Mouse (Mus musculus) embryo, embryonic 11 days (tissue): Measurements from ENCODE around the gene Atl1.
A peak's percentile ranks its signal among the peaks of the same experiment; 100 is the strongest.

Experiments
- DNase-seq: peaks from one replicate; pipeline ENCODE4 v3.0.0-alpha.2; 2015

Atl1 gene

GRCm38 (mm10) chr12:69885170-69885923, 7.1 kb upstream of the Atl1 start:
- no peak for DNase-seq

GRCm38 (mm10) chr12:69887776-69888175, 4.6 kb upstream of the Atl1 start:
- no peak for DNase-seq

- no peak for DNase-seq
These were observed 4.1 kb upstream of the Atl1 start for GRCm38 (mm10) chr12:69888345-69888744.

- DNase-seq = no peak
These were observed 2.4 kb upstream of the Atl1 start for GRCm38 (mm10) chr12:69890051-69890450.

- DNase-seq = peak; percentile 22
These were observed 1.9 kb upstream of the Atl1 start for GRCm38 (mm10) chr12:69890476-69890875.

DNA sequence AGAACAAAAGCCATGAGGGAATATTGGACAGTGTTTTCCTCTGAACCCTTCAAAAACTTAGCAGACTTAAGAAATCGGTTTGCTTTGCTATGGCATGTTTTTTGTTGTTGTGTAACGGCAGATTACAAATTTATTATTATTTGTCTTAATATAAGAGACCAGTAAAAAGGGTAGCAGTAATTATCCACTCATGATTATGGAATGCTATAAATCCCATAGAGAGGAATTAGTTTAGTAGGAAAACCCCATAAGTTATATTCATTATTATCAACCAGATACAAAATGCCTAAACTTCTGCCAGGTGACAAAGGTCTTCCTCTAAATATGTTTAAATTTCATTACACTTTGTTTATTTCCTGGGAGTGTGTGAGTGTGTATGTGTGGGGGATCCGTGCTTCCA, 693 bp upstream of the Atl1 start:
- no peak for DNase-seq

- no peak for DNase-seq
These were observed 1.5 kb downstream of the Atl1 start for GRCm38 (mm10) chr12:69893927-69894326.

DNA sequence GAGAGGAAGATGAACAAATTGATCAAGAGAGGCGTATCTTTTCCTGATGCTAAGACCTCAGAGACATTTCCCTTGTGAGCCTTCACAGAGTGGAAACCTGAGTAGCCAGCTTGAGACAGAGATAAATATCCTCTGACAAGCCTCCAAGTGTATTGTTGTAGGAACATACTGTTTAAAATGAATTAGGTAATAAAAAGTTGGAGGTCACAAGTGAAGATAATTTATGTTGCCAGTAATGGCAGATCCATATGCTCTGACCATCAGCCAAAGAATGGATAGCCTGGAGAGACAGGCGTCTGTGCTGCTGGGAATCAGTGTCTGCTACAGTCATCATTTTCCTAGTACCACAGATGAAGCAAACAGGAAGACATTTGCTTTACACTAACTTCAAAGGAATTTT, 2.6 kb downstream of the Atl1 start:
- peak; percentile 42 for DNase-seq

DNA sequence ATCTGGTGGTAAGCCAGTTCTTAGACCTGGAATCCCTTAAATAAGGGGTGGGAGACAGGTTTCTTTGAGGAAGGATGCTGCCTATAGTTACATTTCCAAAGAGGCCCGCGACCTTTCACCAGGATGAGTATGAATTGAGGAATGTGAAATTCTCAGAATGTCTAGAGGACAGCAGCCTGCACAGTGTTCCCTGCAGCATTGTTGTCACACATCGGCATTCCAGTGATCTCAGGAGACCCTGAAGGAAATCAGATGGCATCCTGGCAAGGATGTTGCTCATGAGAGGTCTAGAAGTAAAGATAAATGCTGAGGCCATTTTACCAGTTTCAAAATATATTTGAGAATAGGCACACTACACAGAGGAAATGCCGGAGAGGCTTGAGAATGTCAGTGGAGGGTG, 5.7 kb downstream of the Atl1 start:
- no peak for DNase-seq

- no peak for DNase-seq
These were observed 12.6 kb downstream of the Atl1 start for GRCm38 (mm10) chr12:69904991-69905390.

DNA sequence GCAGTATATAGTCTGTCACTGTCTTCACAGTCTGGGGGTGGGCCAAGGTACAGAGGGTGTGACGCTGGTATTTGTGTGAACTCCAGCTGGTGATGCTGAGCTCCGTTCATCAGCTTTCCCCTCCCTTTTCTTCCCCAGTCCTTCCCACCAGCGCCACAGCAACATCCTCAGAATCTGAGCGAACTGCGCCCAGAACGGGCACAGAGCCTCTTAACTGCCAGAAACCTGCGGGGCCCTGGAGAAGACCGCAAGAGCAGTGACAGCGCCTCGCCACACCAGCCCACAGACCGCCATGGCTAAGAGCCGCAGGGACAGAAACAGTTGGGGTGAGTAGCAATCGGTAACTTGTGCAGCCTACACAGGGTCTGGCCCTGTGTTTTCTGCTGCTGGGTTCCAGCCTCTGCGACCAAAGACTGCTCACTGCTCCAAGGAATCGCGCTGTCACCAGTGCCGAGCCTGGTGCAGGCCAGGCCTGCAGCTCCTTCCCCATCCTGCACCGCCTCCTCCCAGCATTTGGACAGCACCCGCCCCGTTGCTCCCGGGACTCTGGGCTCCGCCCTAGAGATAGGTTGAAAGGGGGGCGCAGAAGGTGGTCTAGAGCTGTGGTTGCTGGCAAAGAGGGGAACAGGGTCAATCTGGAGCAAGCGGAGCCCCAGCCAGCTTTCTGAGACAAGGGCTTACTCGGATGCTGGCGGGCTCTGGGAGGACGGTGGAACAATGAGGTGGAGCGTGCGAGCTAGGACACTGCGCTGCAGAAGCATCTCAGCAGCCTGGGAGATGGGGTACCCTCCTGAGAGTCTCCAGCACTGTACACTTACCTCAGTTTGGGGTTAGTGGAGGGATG, 15.5 kb downstream of the Atl1 start:
- peak; percentile 82 for DNase-seq

DNA sequence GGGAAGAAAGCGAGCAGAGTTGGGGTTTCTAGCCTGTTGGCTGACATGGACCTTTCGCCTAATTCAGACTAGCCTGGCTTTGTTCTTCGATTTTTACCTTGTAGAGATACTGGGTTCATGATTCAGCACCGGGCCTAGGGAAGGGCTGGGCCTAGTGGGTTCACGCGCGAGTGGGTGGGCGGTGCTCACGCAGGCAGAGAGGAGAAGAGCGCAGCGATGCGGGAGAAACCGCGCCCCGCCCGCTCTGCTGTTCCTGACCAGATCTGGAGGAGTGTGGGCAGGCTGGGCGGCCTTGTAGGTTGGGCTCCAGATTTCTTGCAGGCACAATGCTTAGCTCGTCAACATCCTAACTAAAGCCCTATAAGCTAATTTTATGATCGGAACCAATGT, 16.1 kb downstream of the Atl1 start:
- DNase-seq = peak; percentile 40

DNA sequence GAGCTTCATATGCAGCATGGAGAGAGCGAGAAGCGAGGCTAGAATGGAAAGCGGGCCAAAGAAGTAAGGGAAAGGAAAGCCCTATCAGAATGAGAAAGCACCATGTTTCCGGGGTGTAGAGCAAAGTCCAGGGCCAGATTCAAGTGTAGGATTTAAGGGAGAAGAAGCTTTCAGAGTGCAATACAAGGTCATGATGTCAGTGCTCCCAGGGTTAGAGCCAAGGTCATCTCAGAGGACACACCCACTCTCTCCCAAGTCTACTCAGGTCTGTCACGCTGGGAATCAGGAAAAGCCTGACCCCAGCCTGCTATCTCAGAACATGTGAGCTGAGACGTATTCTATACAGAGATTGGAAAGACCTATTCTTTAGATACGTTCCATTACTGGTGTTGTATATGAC, 19.5 kb downstream of the Atl1 start:
- no peak for DNase-seq

- no peak for DNase-seq
These were observed 20.3 kb downstream of the Atl1 start for GRCm38 (mm10) chr12:69912737-69913136.

DNA sequence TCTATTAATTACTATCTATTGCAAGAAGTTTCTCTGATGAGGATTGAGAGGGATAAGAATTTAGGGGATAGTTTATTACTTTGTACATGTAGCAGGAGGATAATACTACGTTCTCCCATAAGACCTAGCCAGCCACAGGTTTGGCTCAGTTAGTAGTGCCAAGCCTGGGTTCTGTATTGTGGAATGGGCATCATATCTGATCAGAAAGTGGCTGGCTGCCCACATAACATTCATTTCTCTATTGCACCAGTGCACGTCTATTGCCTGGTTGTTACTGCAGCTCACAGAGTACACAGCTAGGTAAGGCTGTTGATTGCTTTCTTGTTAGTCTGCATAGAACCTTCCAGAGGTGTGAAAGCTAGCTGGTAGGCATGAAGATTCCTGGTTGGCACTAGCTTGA, 25.5 kb downstream of the Atl1 start:
- DNase-seq = no peak

DNA sequence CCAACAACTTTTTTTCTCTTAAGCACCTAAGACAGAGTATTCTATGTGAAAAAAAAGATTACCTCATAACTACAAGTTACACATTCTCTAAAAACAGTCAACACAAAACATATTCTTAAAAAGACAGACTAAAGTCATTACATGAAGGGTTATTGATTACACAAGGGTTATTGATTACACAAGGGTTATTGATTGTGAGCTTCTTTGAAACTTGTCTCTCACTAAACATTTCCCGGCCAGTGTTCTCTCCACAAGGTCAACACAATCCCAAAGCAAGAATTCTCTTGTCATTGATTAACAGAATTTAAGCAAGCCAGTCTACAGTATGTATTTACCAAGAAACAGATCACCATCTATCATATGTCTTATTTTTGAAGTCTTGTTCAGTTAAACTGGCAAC, 29.7 kb downstream of the Atl1 start:
- no peak for DNase-seq

DNA sequence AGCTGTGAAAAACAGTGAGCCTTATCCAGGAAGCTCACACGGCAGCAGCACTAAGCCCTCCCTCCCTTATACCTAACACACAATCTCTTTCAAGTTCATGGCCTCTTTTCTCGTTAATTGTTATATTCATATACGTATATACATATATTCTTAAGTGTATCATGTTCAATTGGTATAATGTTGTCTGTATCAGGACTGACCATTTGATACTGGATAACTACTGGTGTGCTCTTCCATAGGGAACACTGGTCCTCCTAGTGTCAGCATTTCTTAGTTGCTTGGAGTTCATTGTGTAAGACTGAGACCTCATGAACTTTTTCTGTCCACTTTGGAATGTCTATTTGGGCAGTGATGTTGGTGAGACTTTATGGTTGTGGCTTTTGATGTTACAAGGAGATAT, 30.7 kb downstream of the Atl1 start:
- DNase-seq = no peak

GRCm38 (mm10) chr12:69923603-69924002, 31.2 kb downstream of the Atl1 start:
- DNase-seq = no peak

- peak; percentile 59 for DNase-seq
These were observed 31.6 kb downstream of the Atl1 start for GRCm38 (mm10) chr12:69924012-69924411.

- no peak for DNase-seq
These were observed 34.3 kb downstream of the Atl1 start for GRCm38 (mm10) chr12:69926716-69927115.

- DNase-seq = no peak
These were observed 45.3 kb downstream of the Atl1 start for GRCm38 (mm10) chr12:69937731-69938130.

DNA sequence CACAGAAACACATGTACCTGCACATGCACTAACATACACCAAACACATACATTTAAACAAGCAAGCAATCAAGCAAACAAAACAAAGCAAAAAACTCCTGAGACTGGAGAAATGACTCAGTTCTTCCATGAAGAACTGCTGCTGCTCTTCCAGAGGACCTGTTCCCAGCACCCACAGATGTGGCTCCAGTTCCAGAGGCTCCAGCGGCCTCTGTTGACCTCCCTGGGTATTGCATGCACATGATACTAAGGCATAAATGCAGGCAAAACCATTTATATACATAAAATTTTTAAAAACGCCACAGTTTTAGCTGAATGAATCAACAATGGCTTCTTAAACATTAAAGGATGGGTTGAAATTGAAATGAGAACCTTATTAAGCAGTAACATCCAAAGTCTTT, 46.9 kb downstream of the Atl1 start:
- DNase-seq = no peak

DNA sequence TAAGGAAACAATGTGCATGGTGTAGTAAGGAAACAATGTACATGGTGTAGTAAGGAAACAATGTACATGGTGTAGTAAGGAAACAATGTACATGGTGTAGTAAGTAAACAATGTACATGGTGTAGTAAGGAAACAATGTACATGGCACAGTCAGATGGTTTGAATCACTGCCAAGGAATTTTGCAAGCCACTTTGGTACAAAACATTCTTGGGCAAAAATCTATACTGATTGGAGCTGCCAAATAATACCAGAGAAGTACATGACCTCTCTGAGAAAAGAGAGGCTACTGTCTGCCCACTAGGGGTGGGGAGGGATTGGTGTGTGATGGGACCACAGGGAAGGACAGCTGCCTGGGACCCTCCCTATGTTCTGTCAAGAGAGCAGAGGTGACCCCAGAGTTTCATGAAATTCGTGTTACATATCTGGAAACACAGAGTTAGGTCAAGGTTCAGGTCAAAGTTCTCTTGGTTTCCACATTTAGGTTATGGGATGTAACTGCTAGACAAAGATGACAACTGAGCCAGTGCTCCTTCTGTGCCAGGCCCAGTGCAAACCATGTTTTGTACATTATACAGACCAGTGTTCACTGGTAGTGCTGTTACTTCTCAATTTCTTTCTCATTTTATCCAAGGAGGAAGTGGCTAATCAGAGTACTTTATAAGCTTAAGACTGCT, 49.4 kb downstream of the Atl1 start:
- DNase-seq = no peak

DNA sequence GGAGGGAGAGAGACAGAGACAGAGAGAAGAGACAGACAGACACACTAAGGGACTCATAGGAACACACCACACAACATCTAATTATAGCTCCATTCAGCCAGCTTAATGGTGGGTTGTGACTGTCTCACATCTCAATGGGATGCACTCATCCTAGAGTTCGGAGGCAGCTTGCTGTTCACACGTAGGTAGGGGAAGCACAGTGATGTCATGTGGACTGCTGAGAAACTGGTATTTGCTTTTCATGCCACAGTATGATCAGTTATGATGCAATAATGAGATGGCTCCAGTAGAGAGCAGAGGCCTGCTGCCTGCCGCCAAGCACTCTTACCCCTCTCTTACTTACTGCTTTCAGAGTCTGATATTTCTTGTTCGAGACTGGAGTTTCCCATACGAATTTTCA, 53.4 kb downstream of the Atl1 start:
- no peak for DNase-seq
